Mouse (Mus musculus) liver, adult 2 months (tissue): ENCODE measurements around the gene Scamp1. TPM values are rescaled to one million over a fixed set of nuclear protein-coding genes. Genes with fewer than 3 reads are reported as not detected.
A peak's percentile ranks its signal among the peaks of the same experiment; 100 is the strongest.

Experiments used
- DNase-seq: peaks from one replicate; pipeline ENCODE4 v3.0.0-alpha.2; 2011; ENCODE audit warnings: low read depth, low spot score; ENCODE audit errors: extremely low read depth
- H3K27ac ChIP-seq: fragments of 200-500 bp; replicated peaks from 2 replicates; pipeline ENCODE4 v1.5.1; 2012; ENCODE audit warnings: low read depth, mild to moderate bottlenecking, control low read depth, inconsistent platforms, low read length; ENCODE audit not compliant: insufficient read depth
- H3K27me3 ChIP-seq: fragments of 200-500 bp; 2 replicates; pipeline ENCODE4 v1.6.1; 2012; ENCODE audit warnings: mild to moderate bottlenecking, moderate library complexity, low read length, inconsistent platforms; ENCODE audit not compliant: control insufficient read depth, insufficient read depth
- H3K36me3 ChIP-seq: fragments of 200-500 bp; 2 replicates; pipeline ENCODE4 v1.6.1; 2012; ENCODE audit warnings: low read length, inconsistent platforms; ENCODE audit not compliant: control insufficient read depth, insufficient read depth
- H3K4me1 ChIP-seq: fragments of 200-500 bp; 2 replicates; pipeline ENCODE4 v1.6.1; 2011; ENCODE audit warnings: low read length; ENCODE audit not compliant: control insufficient read depth, insufficient read depth
- H3K4me3 ChIP-seq: fragments of 200-500 bp; 2 replicates; pipeline ENCODE4 v1.5.1; 2011; ENCODE audit warnings: low read depth, mild to moderate bottlenecking, control low read depth, low read length, moderate library complexity; ENCODE audit not compliant: insufficient read depth
- H3K79me2 ChIP-seq: fragments of 200-500 bp; 2 replicates; pipeline ENCODE4 v1.6.1; 2012; ENCODE audit warnings: inconsistent platforms, mild to moderate bottlenecking, low read length, moderate library complexity; ENCODE audit not compliant: control insufficient read depth, insufficient read depth
- H3K9ac ChIP-seq: fragments of 200-500 bp; 2 replicates; pipeline ENCODE4 v1.6.1; 2012; ENCODE audit warnings: low read depth, mild to moderate bottlenecking, control low read depth, inconsistent platforms, low read length
- CTCF ChIP-seq: fragments of 200-500 bp; IDR thresholded peaks from 2 replicates; pipeline ENCODE4 v1.5.1; 2011; ENCODE audit warnings: low read depth, low read length, control low read depth
- POLR2A ChIP-seq: fragments of 200-500 bp; IDR thresholded peaks from 2 replicates; pipeline ENCODE4 v1.6.1; 2011; ENCODE audit warnings: low read length, control low read depth; ENCODE audit not compliant: insufficient read depth; ENCODE audit errors: extremely low read depth
- WGBS: fragments of 180-500 bp; shearing (Covaris S2); methylation state at CpG from one replicate; pipeline ENCODE4 v1.1.7; 2018; 5-methylcytosine and 5-hydroxymethylcytosine counted together
- polyA plus RNA-seq: library from polyadenylated mRNA; depleted of rRNA; stranded (reverse); fragments of >200 nt; gene quantifications from 2 replicates; pipeline ENCODE4 v1.2.3, GENCODE M21; 2012; rRNA removed
- total RNA-seq: library from RNA; depleted of rRNA; stranded (reverse); fragments of >200 nt; gene quantifications from 2 replicates; pipeline ENCODE4 v1.2.3, GENCODE M21; 2014; rRNA removed

Gene Scamp1
- total and polyA plus RNA-seq, 2 experiments, result 15.8 to 24.3 TPM

GRCm38 (mm10) chr13:94155657-94156429 is 129.8 kb downstream of the Scamp1 start:
- Histone ChIP-seq H3K36me3 (no peaks in the 10 kb centered on the region), H3K27me3 (no peaks in the 10 kb centered on the region), H3K4me1 (peaks cover 4% of the 10 kb centered on the region; the same call in 1 of the 2 replicates), H3K4me3 (no peak overlapping the region), H3K27ac (no peak overlapping the region), H3K9ac (no peak overlapping the region), H3K79me2 (no peaks in the 10 kb centered on the region)
- no peak for DNase-seq
- WGBS, result 69% methylated on average over 9 of the region's 9 CpGs
- TF ChIP-seq POLR2A (no peak), CTCF (no peak)

- H3K4me3 ChIP-seq, result no peak overlapping the region
- no peaks in the 10 kb centered on the region for H3K79me2 ChIP-seq
- 0 out of 2 replicates have a peak overlapping the region, but pooled peaks have one; percentile 23 for H3K27ac ChIP-seq
- DNase-seq, result no peak
- 85% methylated on average over 15 of the region's 15 CpGs for WGBS
- H3K27me3 ChIP-seq, result no peaks in the 10 kb centered on the region
- H3K36me3 ChIP-seq, result no peaks in the 10 kb centered on the region
- no peak overlapping the region for H3K9ac ChIP-seq
- no peak for TF ChIP-seq CTCF
- TF ChIP-seq POLR2A, result no peak
- H3K4me1 ChIP-seq, result peaks cover 2% of the 10 kb centered on the region; the same call in 1 of the 2 replicates
These were observed 131.0 kb downstream of the Scamp1 start for GRCm38 (mm10) chr13:94154512-94155296.

- DNase-seq, result no peak
- WGBS, result 80% methylated on average over 6 of the region's 6 CpGs
- H3K9ac ChIP-seq, result no peak overlapping the region
- H3K79me2 ChIP-seq, result no peaks in the 10 kb centered on the region
- no peak overlapping the region for H3K4me3 ChIP-seq
- no peak overlapping the region for H3K27ac ChIP-seq
- no peak for TF ChIP-seq POLR2A
- TF ChIP-seq CTCF, result no peak
- no peaks in the 10 kb centered on the region for H3K27me3 ChIP-seq
- peaks cover 2% of the 10 kb centered on the region; the same call in 1 of the 2 replicates for H3K4me1 ChIP-seq
- H3K36me3 ChIP-seq, result no peaks in the 10 kb centered on the region
These were observed 132.0 kb downstream of the Scamp1 start for GRCm38 (mm10) chr13:94153658-94154057.

- Histone ChIP-seq H3K27ac (no peak overlapping the region), H3K4me3 (no peak overlapping the region), H3K36me3 (no peaks in the 10 kb centered on the region), H3K79me2 (no peaks in the 10 kb centered on the region), H3K4me1 (no peaks in the 10 kb centered on the region), H3K27me3 (no peaks in the 10 kb centered on the region), H3K9ac (no peak overlapping the region)
- TF ChIP-seq CTCF (no peak), POLR2A (no peak)
- no peak for DNase-seq
- WGBS, result 96% methylated on average over 10 of the region's 10 CpGs
These were observed 132.8 kb downstream of the Scamp1 start for GRCm38 (mm10) chr13:94152836-94153235.

Other genes starting within 250 kb of the Scamp1 start
- gene Lhfpl2, start 228.1 kb downstream of the Scamp1 start, total RNA-seq, result 8.7 and 8.9 TPM in 2 replicates
- gene Lhfpl2, start 228.1 kb downstream of the Scamp1 start, polyA plus RNA-seq, result 3.0 and 4.1 TPM in 2 replicates
- gene Ap3b1, start 73.1 kb upstream of the Scamp1 start, total RNA-seq, result 27.9 and 28.3 TPM in 2 replicates
- 17.8 and 21.1 TPM in 2 replicates for gene Ap3b1, start 73.1 kb upstream of the Scamp1 start, polyA plus RNA-seq